9 mouse cellular contexts compared by ENCODE assay signal in the genomic region with DNA sequence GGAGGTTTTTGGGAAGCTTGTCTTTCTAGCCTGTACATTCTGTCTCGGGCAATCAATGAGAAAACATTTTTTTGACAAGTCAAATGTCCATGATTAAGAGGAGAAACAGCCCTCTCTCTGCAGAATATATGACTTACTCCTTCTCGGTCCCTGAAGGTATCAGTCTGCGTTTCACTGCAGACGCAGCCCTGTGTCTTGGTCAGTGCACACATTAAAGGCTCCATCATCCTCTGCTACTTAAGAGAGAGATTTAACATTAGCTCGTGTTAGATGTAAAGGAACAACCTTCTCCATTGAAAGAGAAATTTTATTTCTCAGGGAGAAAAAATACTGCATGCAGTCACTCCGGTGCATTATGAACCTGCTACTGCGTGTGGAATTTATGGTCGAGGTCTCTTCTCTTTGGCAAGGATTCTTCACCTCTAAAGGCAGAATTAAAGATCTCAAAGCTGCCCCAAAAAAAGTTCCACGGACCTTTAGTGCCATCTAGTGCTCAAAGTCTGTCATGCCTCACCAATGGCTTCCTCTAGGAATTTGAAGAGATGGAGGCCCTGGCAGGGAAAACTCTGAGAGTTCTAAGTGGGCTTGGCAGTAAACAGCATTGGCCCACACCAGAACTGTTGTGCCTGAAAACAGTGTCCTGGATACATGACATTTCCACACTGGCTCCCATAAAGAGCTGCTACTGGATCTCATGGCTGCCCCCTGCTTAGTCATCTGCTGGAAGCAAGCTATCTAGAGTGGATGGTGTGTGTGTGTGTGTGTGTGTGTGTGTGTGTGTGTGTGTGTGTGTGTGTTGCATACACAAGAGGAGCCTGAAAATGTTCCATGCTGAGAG.
DNase-seq lines count a peak whose midpoint lies in the region; ATAC-seq and TF ChIP-seq lines count a peak whose summit lies in the region.
"Had no signal": no experiment of that assay in that cellular context is flagged by ENCODE, and none has a peak within 500 bp of the region (broad histone marks: within the 10 kb centered on the region; RNA-seq: fewer than 3 reads in every experiment).

No protein-coding gene starts in this region.

- no peaks in the 10 kb centered on the region for H3K27me3 ChIP-seq in CH12.LX (replicated peaks)
- no peaks in the 10 kb centered on the region for H3K27me3 ChIP-seq in forebrain, embryonic 11.5 days (ENCODE audit: control insufficient read depth, insufficient read depth, low read length)
- no peaks in the 10 kb centered on the region for H3K27me3 ChIP-seq in liver, postnatal 0 days (ENCODE audit: insufficient read depth, low read length)
- no peaks in the 10 kb centered on the region for H3K27me3 ChIP-seq in neural tube, embryonic 15.5 days (replicated peaks)

- TF ChIP-seq RAD21 in CH12.LX (IDR thresholded peaks at IDR 0.05; ENCODE audit: low read depth, low read length) = peak; percentile 85

- dilution Hi-C loops in CH12.LX (cut with MboI; ENCODE audit: extremely low pct_ligation_motif_present, extremely low pct_unique_long_range_greater_than_20kb, low sequenced_read_pairs) = no loop called here

- no peak overlapping the region for H3K4me2 ChIP-seq in CH12.LX (ENCODE audit: insufficient read depth, low read depth, poor library complexity, severe bottlenecking)
- H3K4me2 ChIP-seq in forebrain, embryonic 11.5 days (ENCODE audit: low read depth, low read length, severe bottlenecking) = no peak overlapping the region
- H3K4me2 ChIP-seq in liver, postnatal 0 days (ENCODE audit: low read depth, low read length) = no peak overlapping the region
- peak overlapping the region; percentile 42 for H3K4me2 ChIP-seq in neural tube, embryonic 15.5 days

- no peak for TF ChIP-seq POLR2A in CH12.LX (IDR thresholded peaks at IDR 0.05; ENCODE audit: low read depth, low read length)
- no peak for TF ChIP-seq POLR2A in bone marrow macrophage, adult 2 months (IDR thresholded peaks at IDR 0.05; ENCODE audit: borderline replicate concordance, low read depth, low read length)

- no peak for TF ChIP-seq EP300 in CH12.LX (IDR thresholded peaks at IDR 0.05; ENCODE audit: low read length)
- no peak for TF ChIP-seq EP300 in liver, postnatal 0 days (IDR thresholded peaks at IDR 0.05; ENCODE audit: low read depth)

- 33% methylated on average over 9 of the region's 9 CpGs for WGBS in forebrain, embryonic 11.5 days
- WGBS in liver, postnatal 0 days (ENCODE audit: insufficient replicate concordance) = 41% methylated on average over 9 of the region's 9 CpGs
- WGBS in neural tube, embryonic 15.5 days = 11% methylated on average over 9 of the region's 9 CpGs

- H3K27ac ChIP-seq in CH12.LX (ENCODE audit: insufficient read depth, low read depth) = no peak overlapping the region
- no peak overlapping the region for H3K27ac ChIP-seq in bone marrow macrophage, adult 2 months (ENCODE audit: insufficient read depth, low read depth, low read length)
- no peak overlapping the region for H3K27ac ChIP-seq in forebrain, embryonic 11.5 days (ENCODE audit: low read depth, low read length)
- no peak overlapping the region for H3K27ac ChIP-seq in liver, postnatal 0 days (ENCODE audit: low read depth)
- H3K27ac ChIP-seq in neural tube, embryonic 15.5 days (replicated peaks) = peak overlapping the region; percentile 51; the same call in 1 of the 2 replicates

- ATAC-seq in forebrain, embryonic 11.5 days (replicated peaks; ENCODE audit: low FRiP score) = peak; percentile 58
- no peak for ATAC-seq in liver, postnatal 0 days
- ATAC-seq in neural tube, embryonic 15.5 days (ENCODE audit: low FRiP score) = peak; percentile 83

- no peaks in the 10 kb centered on the region for H3K36me3 ChIP-seq in CH12.LX (replicated peaks in 1 of 2; ENCODE audit: control insufficient read depth in 1 of 2, insufficient read depth in 1 of 2, low read length in 1 of 2)
- H3K36me3 ChIP-seq in forebrain, embryonic 11.5 days (ENCODE audit: control insufficient read depth, insufficient read depth, low read length) = no peaks in the 10 kb centered on the region
- H3K36me3 ChIP-seq in liver, postnatal 0 days (replicated peaks; ENCODE audit: insufficient read depth, low read length) = no peaks in the 10 kb centered on the region
- no peaks in the 10 kb centered on the region for H3K36me3 ChIP-seq in neural tube, embryonic 15.5 days

- no peaks in the 10 kb centered on the region for H3K4me1 ChIP-seq in CH12.LX (ENCODE audit: control insufficient read depth in 1 of 2, insufficient read depth in 2 of 2)
- H3K4me1 ChIP-seq in bone marrow macrophage, adult 2 months (ENCODE audit: control insufficient read depth, insufficient read depth, low read length) = no peaks in the 10 kb centered on the region
- no peaks in the 10 kb centered on the region; the same call in 1 of the 2 replicates for H3K4me1 ChIP-seq in forebrain, embryonic 11.5 days (replicated peaks; ENCODE audit: control insufficient read depth, insufficient read depth, low read length)
- H3K4me1 ChIP-seq in liver, postnatal 0 days (ENCODE audit: insufficient read depth) = no peaks in the 10 kb centered on the region
- peaks cover 8% of the 10 kb centered on the region for H3K4me1 ChIP-seq in neural tube, embryonic 15.5 days

- no peaks in the 10 kb centered on the region for H3K9me3 ChIP-seq in CH12.LX (replicated peaks; ENCODE audit: low read length)
- no peaks in the 10 kb centered on the region for H3K9me3 ChIP-seq in forebrain, embryonic 11.5 days (ENCODE audit: control insufficient read depth, low read length)
- H3K9me3 ChIP-seq in liver, postnatal 0 days (ENCODE audit: low read length) = no peaks in the 10 kb centered on the region
- no peaks in the 10 kb centered on the region for H3K9me3 ChIP-seq in neural tube, embryonic 15.5 days (replicated peaks)

- no peak overlapping the region for H3K9ac ChIP-seq in CH12.LX (ENCODE audit: insufficient read depth, low read depth)
- H3K9ac ChIP-seq in forebrain, embryonic 11.5 days (ENCODE audit: low read length) = no peak overlapping the region; the same call in 1 of the 2 replicates
- no peak overlapping the region for H3K9ac ChIP-seq in liver, postnatal 0 days (replicated peaks)
- H3K9ac ChIP-seq in neural tube, embryonic 15.5 days (replicated peaks) = no peak overlapping the region

- in situ Hi-C loops in CH12.LX (cut with MboI; ENCODE audit: low pct_ligation_motif_present, low pct_unique_long_range_greater_than_20kb, low sequenced_read_pairs) = no loop called here

- H3K79me2 ChIP-seq in CH12.LX (replicated peaks; ENCODE audit: control insufficient read depth, extremely low read depth, insufficient read depth, poor library complexity, severe bottlenecking) = no peaks in the 10 kb centered on the region

- peak; percentile 39 to 75; a peak in 3 of 4 replicates for TF ChIP-seq CTCF in CH12.LX (conservative IDR thresholded peaks at IDR 0.05 in 1 of 2, IDR thresholded peaks at IDR 0.05 in 1 of 2; ENCODE audit: low read depth in 2 of 2, low read length in 2 of 2)
- TF ChIP-seq CTCF in bone marrow macrophage, adult 2 months (IDR thresholded peaks at IDR 0.05; ENCODE audit: low read depth, low read length) = 0 out of 2 replicates have a peak, but pooled peaks have one; percentile 8
- TF ChIP-seq CTCF in liver, postnatal 0 days (IDR thresholded peaks at IDR 0.05; ENCODE audit: low read depth) = peak; percentile 69

- H3K4me3 ChIP-seq in CH12.LX (replicated peaks in 1 of 3; ENCODE audit: low read depth in 2 of 3, low read length in 2 of 3, poor library complexity in 1 of 3) = no peak overlapping the region
- H3K4me3 ChIP-seq in bone marrow macrophage, adult 2 months (ENCODE audit: insufficient read depth, low read length) = no peak overlapping the region
- no peak overlapping the region for H3K4me3 ChIP-seq in forebrain, embryonic 11.5 days (ENCODE audit: low read depth, low read length)
- H3K4me3 ChIP-seq in liver, postnatal 0 days (ENCODE audit: low read depth, low read length) = no peak overlapping the region
- no peak overlapping the region for H3K4me3 ChIP-seq in neural tube, embryonic 15.5 days (replicated peaks)
- H3K4me3 ChIP-seq: erythroblast, embryonic 14.5 days had no signal

- DNase-seq in CH12.LX (ENCODE audit: extremely low read depth) = peak; percentile 55
- peak; percentile 81 for DNase-seq in forebrain, embryonic 11.5 days (ENCODE audit: low spot score)
- DNase-seq in heart, postnatal 36 days = peak; percentile 58 to 69
- peak; percentile 73 to 75 for DNase-seq in kidney, postnatal 4 days
- peak; percentile 62 for DNase-seq in liver, postnatal 0 days
- DNase-seq in thymus, postnatal 4 days = peak; percentile 67

- intact Hi-C loops in heart, postnatal 36 days (cut with DNase I) = loop anchor here (5.0 kb wide), 2 partner anchors 215 to 820 kb away; no protein-coding TSS in a partner anchor

TF ChIP-seq in CH12.LX, 34 proteins besides CTCF, POLR2A, EP300 and RAD21:
- TF ChIP-seq SMC3 (IDR thresholded peaks at IDR 0.05; ENCODE audit: low read depth, low read length) (peak; percentile 58), MYC (IDR thresholded peaks at IDR 0.05; ENCODE audit: low read depth, low read length) (no peak), UBTF (IDR thresholded peaks at IDR 0.05; ENCODE audit: low read depth, low read length) (no peak), BHLHE40 (IDR thresholded peaks at IDR 0.05; ENCODE audit: low read depth, low read length) (no peak), KAT2A (IDR thresholded peaks at IDR 0.05; ENCODE audit: insufficient replicate concordance, low read length) (no peak), USF2 (conservative IDR thresholded peaks at IDR 0.05; ENCODE audit: low read depth, low read length) (no peak), RCOR1 (conservative IDR thresholded peaks at IDR 0.05; ENCODE audit: low read depth, low read length) (no peak)

Comparison
In these comparisons a context has a peak if more than half of its experiments do, and no peak if none do; other contexts are left out.
1. CTCF ChIP-seq: peak in every context shown above with its lines; median percentile 69 in liver, postnatal 0 days; 57 in CH12.LX; 8 in bone marrow macrophage, adult 2 months.